Mouse (Mus musculus) ES-E14 (cell line): Measurements from ENCODE around the gene Sele. TPM values are rescaled to one million over a fixed set of nuclear protein-coding genes. Genes with fewer than 3 reads are reported as not detected.

ENCODE experiments used
- DNase-seq: peaks from one replicate; pipeline ENCODE4 v3.0.0-alpha.2; 2013; ENCODE audit warnings: low read depth, low spot score
- H3K27ac ChIP-seq: 2 replicates; pipeline ENCODE4 v1.5.1; 2012; ENCODE audit warnings: low read depth, mild to moderate bottlenecking, low read length, moderate library complexity, mixed read lengths; ENCODE audit not compliant: poor library complexity, insufficient read depth, severe bottlenecking
- H3K36me3 ChIP-seq: 2 replicates; pipeline ENCODE4 v1.6.1; 2012; ENCODE audit warnings: mild to moderate bottlenecking, low read length, moderate library complexity, mixed read lengths; ENCODE audit not compliant: control insufficient read depth, poor library complexity, insufficient read depth, severe bottlenecking
- H3K4me1 ChIP-seq, 2 experiments: fragments of 150-350 bp in 1 of 2; sonication (generic) in 1 of 2; 2 replicates each; pipeline ENCODE4 v1.6.1; 2012; ENCODE audit warnings: low read length in 2 of 2, mild to moderate bottlenecking in 1 of 2, mixed read lengths in 1 of 2; ENCODE audit not compliant: control insufficient read depth in 2 of 2, insufficient read depth in 2 of 2, poor library complexity in 1 of 2
- H3K4me3 ChIP-seq, 2 experiments: fragments of 150-350 bp in 1 of 2; sonication (generic) in 1 of 2; 2 replicates each; pipeline ENCODE4 v1.5.1; 2012; ENCODE audit warnings: low read length in 2 of 2, low read depth in 1 of 2, mild to moderate bottlenecking in 1 of 2, mixed read lengths in 1 of 2; ENCODE audit not compliant: insufficient read depth in 1 of 2, poor library complexity in 1 of 2, severe bottlenecking in 1 of 2
- H3K9ac ChIP-seq: 2 replicates; pipeline ENCODE4 v1.6.1; 2012; ENCODE audit warnings: low read depth, mild to moderate bottlenecking, low read length, mixed read lengths; ENCODE audit not compliant: poor library complexity, insufficient read depth, severe bottlenecking
- H3K9me3 ChIP-seq: fragments of 150-350 bp; sonication (generic); 2 replicates; pipeline ENCODE4 v1.6.1; 2012; ENCODE audit warnings: low read depth, mild to moderate bottlenecking, low read length; ENCODE audit not compliant: control insufficient read depth, insufficient read depth
- CHD2 ChIP-seq: IDR thresholded peaks from 2 replicates; pipeline ENCODE4 v1.6.1; 2014; ENCODE audit warnings: mild to moderate bottlenecking, low read depth, low read length, inconsistent platforms
- HCFC1 ChIP-seq: IDR thresholded peaks from 2 replicates; pipeline ENCODE4 v1.6.1; 2012; ENCODE audit warnings: low read length, inconsistent platforms, borderline replicate concordance; ENCODE audit not compliant: insufficient read depth
- MAFK ChIP-seq: IDR thresholded peaks from 2 replicates; pipeline ENCODE4 v1.6.1; 2014; ENCODE audit warnings: mild to moderate bottlenecking, low read depth, low read length, inconsistent platforms; ENCODE audit not compliant: insufficient read depth
- ZC3H11A ChIP-seq: IDR thresholded peaks from 2 replicates; pipeline ENCODE4 v1.6.1; 2012; ENCODE audit warnings: low read depth, mild to moderate bottlenecking, inconsistent platforms, low read length, borderline replicate concordance
- ZNF384 ChIP-seq: IDR thresholded peaks from 2 replicates; pipeline ENCODE4 v1.6.1; 2012; ENCODE audit warnings: low read depth, low read length, inconsistent platforms
- in situ Hi-C, 2 experiments: fragments of 600-800 bp; cut with MboI; formaldehyde crosslinking; loops; one replicate each; pipeline ENCODE4 v1.15.1; 2025; ENCODE audit warnings: low sequenced_read_pairs in 2 of 2, inconsistent platforms in 1 of 2; ENCODE audit not compliant: unreplicated experiment in 2 of 2
- total RNA-seq: library from RNA; depleted of rRNA; stranded (reverse); fragments of 300-350 nt; gene quantifications from 2 replicates; pipeline ENCODE4 v1.2.3, GENCODE M21; 2012

The Sele gene
- total RNA-seq, 1 experiment = not detected

DNA sequence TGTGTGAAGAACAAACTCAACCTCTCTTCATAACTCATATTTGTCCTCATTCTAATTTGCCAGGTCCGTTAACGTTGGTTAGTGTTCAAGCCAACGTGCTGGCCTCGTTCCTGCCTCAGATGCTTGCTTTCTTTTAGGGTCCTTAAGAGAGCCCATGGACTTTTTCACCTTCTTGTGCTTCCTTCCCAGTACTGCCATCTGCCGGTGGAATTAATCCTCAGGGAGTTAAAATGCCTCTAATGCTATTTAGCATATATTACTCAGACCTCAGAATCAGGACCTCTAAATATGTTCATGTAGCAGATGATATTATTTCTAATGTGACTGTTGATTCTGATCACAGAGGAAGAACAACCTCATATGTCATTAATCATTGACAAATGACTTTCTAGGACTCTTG is 20.6 kb upstream of the Sele start:
- Histone ChIP-seq H3K36me3 (no peaks in the 10 kb centered on the region), H3K9ac (no peak overlapping the region), H3K27ac (no peak overlapping the region), H3K4me1 (no peaks in the 10 kb centered on the region), H3K9me3 (no peaks in the 10 kb centered on the region), H3K4me3 (no peak overlapping the region)
- TF ChIP-seq HCFC1 = no peak
- no peak for TF ChIP-seq MAFK
- no peak for TF ChIP-seq ZC3H11A
- no peak for TF ChIP-seq ZNF384
- no peak for TF ChIP-seq CHD2
- DNase-seq = no peak
- in situ Hi-C loops = no loop called here

GRCm38 (mm10) chr1:164040385-164041135 is 7.5 kb upstream of the Sele start:
- no peak overlapping the region for H3K27ac ChIP-seq
- no peaks in the 10 kb centered on the region for H3K36me3 ChIP-seq
- DNase-seq = no peak
- TF ChIP-seq CHD2 = no peak
- TF ChIP-seq MAFK = no peak
- TF ChIP-seq ZC3H11A = no peak
- TF ChIP-seq ZNF384 = no peak
- TF ChIP-seq HCFC1 = no peak
- no peaks in the 10 kb centered on the region for H3K4me1 ChIP-seq
- no peaks in the 10 kb centered on the region for H3K9me3 ChIP-seq
- no peak overlapping the region for H3K9ac ChIP-seq
- H3K4me3 ChIP-seq = no peak overlapping the region
- in situ Hi-C loops = no loop called here

GRCm38 (mm10) chr1:164043549-164043948 is 4.5 kb upstream of the Sele start:
- Histone ChIP-seq H3K9me3 (no peaks in the 10 kb centered on the region), H3K4me3 (no peak overlapping the region), H3K4me1 (no peaks in the 10 kb centered on the region), H3K9ac (no peak overlapping the region), H3K36me3 (no peaks in the 10 kb centered on the region), H3K27ac (no peak overlapping the region)
- no peak for DNase-seq
- in situ Hi-C loops = no loop called here
- TF ChIP-seq HCFC1 (no peak), CHD2 (no peak), MAFK (no peak), ZC3H11A (no peak), ZNF384 (no peak)

DNA sequence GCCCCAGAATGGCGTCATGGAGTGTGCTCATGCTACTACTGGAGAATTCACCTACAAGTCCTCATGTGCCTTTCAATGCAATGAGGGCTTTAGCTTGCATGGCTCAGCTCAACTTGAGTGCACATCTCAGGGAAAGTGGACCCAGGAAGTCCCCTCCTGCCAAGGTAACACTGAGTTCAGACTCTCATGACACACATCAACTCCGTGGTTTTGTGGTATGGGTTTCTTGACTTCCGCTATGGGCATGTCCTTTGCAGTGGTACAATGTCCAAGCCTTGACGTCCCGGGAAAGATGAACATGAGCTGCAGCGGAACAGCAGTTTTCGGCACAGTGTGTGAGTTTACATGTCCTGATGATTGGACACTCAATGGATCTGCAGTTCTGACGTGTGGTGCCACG is 5.5 kb downstream of the Sele start:
- TF ChIP-seq CHD2 = no peak
- no peak for TF ChIP-seq MAFK
- no peak for TF ChIP-seq ZNF384
- no peak for TF ChIP-seq ZC3H11A
- TF ChIP-seq HCFC1 = no peak
- Histone ChIP-seq H3K9ac (no peak overlapping the region), H3K4me1 (no peaks in the 10 kb centered on the region), H3K27ac (no peak overlapping the region), H3K4me3 (no peak overlapping the region), H3K36me3 (no peaks in the 10 kb centered on the region), H3K9me3 (no peaks in the 10 kb centered on the region)
- no peak for DNase-seq
- in situ Hi-C loops = no loop called here

- peak; percentile 15 for DNase-seq
- Histone ChIP-seq H3K9me3 (no peaks in the 10 kb centered on the region), H3K4me3 (no peak overlapping the region), H3K27ac (no peak overlapping the region), H3K9ac (no peak overlapping the region), H3K36me3 (no peaks in the 10 kb centered on the region), H3K4me1 (no peaks in the 10 kb centered on the region)
- no peak for TF ChIP-seq MAFK
- no peak for TF ChIP-seq ZNF384
- no peak for TF ChIP-seq HCFC1
- TF ChIP-seq ZC3H11A = no peak
- no peak for TF ChIP-seq CHD2
- in situ Hi-C loops = no loop called here
Observed at GRCm38 (mm10) chr1:164054800-164055199, 6.8 kb downstream of the Sele start.
